25 mouse cellular contexts compared by ENCODE assay signal in genomic region chr2:140214519-140215027, GRCm38 (mm10).
"Had no signal": no experiment of that assay in that cellular context is flagged by ENCODE, and none has a peak within 500 bp of the region (broad histone marks: within the 10 kb centered on the region; RNA-seq: fewer than 3 reads in every experiment).

No protein-coding gene starts in this region.

- H3K9me3 ChIP-seq: heart, embryonic 10.5 days; heart, embryonic 13.5 days; heart, embryonic 15.5 days; hindbrain, embryonic 13.5 days; hindbrain, embryonic 15.5 days; intestine, embryonic 15.5 days; limb, embryonic 13.5 days; limb, embryonic 15.5 days; liver, embryonic 12.5 days had no signal

- H3K36me3 ChIP-seq: heart, embryonic 10.5 days; heart, embryonic 13.5 days; heart, embryonic 15.5 days; hindbrain, embryonic 13.5 days; hindbrain, embryonic 15.5 days; intestine, embryonic 15.5 days; limb, embryonic 13.5 days; limb, embryonic 15.5 days; liver, embryonic 12.5 days had no signal

- H3K9ac ChIP-seq: heart, embryonic 13.5 days; heart, embryonic 15.5 days; hindbrain, embryonic 13.5 days; hindbrain, embryonic 15.5 days; intestine, embryonic 15.5 days; limb, embryonic 13.5 days; limb, embryonic 15.5 days; liver, embryonic 12.5 days; liver, embryonic 14.5 days had no signal

- H3K4me2 ChIP-seq: heart, embryonic 13.5 days; heart, embryonic 15.5 days; hindbrain, embryonic 13.5 days; hindbrain, embryonic 15.5 days; intestine, embryonic 15.5 days; limb, embryonic 13.5 days; limb, embryonic 15.5 days; liver, embryonic 12.5 days had no signal

- H3K27me3 ChIP-seq: heart, embryonic 13.5 days; heart, embryonic 15.5 days; hindbrain, embryonic 13.5 days; hindbrain, embryonic 15.5 days; intestine, embryonic 15.5 days; limb, embryonic 13.5 days; limb, embryonic 15.5 days; liver, embryonic 12.5 days had no signal

- DNase-seq: gastrocnemius, postnatal 14 days; gastrocnemius, postnatal 36 days; heart, adult 18-20 months; heart, postnatal 14 days; heart, postnatal 36 days; kidney, adult 18-20 months; kidney, adult 8-10 months; kidney, postnatal 14 days; kidney, postnatal 36 days; layer of hippocampus, adult 9-11 months; layer of hippocampus, postnatal 36 days; left cerebral cortex, postnatal 4 days; lung, adult 18-20 months had no signal

- H3K27ac ChIP-seq: heart, embryonic 10.5 days; heart, embryonic 13.5 days; heart, embryonic 15.5 days; hindbrain, embryonic 13.5 days; hindbrain, embryonic 15.5 days; intestine, embryonic 15.5 days; limb, embryonic 13.5 days; limb, embryonic 15.5 days; liver, embryonic 12.5 days; liver, embryonic 14.5 days had no signal

- H3K4me3 ChIP-seq: heart, embryonic 10.5 days; heart, embryonic 13.5 days; heart, embryonic 15.5 days; hindbrain, embryonic 13.5 days; hindbrain, embryonic 15.5 days; intestine, embryonic 15.5 days; limb, embryonic 13.5 days; limb, embryonic 15.5 days; liver, embryonic 12.5 days had no signal

- H3K4me1 ChIP-seq: hindbrain, embryonic 13.5 days; hindbrain, embryonic 15.5 days; intestine, embryonic 15.5 days; limb, embryonic 15.5 days; liver, embryonic 12.5 days had no signal

- ATAC-seq: inflammation-experienced regulatory T-cells, adult 6 months; intestine, embryonic 15.5 days; intestine, postnatal 0 days; liver, embryonic 12.5 days had no signal
